Mouse (Mus musculus): ENCODE measurements at regions not wholly inside any gene's neighbourhood (a gene's known extent, or its start where the extent isn't known, plus 50 kb on each side); places are given as distances from the start of the nearest gene placed in this dataset.

DNA sequence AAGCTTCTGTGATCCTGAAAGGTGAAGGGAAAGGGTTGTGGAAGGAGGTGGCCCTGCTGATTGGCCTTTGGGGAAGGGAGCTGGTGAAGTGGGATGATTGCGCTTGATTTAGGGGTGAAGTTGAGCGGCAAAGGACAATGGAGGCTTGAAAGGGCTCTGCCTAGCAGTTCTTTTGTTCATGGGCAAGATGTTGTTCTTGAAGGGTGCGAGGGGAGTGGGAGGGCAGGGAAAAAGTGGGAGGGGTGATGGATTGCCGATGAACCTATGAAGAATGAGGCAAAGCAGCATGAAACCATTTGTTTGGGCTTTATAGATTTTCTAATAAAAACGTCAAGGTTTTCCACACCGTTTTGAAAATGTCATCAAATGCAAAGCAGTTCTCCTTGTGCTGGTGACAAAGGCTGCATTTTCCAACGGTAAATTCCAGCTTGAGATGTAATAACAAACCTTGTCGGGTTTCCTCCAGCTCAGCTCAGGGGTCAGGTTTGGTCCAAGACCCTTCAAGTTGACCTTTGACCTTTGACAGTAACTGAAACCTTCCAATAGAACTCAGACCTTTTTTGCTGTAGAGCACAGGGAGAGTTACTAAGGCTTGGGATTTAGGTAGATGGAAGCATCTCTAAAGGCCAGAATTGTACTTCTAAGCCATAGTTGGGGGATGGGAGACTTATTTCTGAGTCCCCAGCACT lies 767.2 kb upstream of the Car8 start:
- TF ChIP-seq CTCF (conservative IDR thresholded peaks at IDR 0.05; ENCODE audit: insufficient read depth, insufficient read length, low read depth, low read length) (no peak), POLR2A (IDR thresholded peaks at IDR 0.05; ENCODE audit: low read depth, low read length) (no peak)

All from kidney, adult 2 months (tissue).